Mouse (Mus musculus) C2C12 (cell line): ENCODE measurements around the gene Pcbp4. TPM values are rescaled to one million over a fixed set of nuclear protein-coding genes. Genes with fewer than 3 reads are reported as not detected.

Experiments used
- H3K27me3 ChIP-seq: one replicate; pipeline ENCODE4 v1.6.1; 2011; ENCODE audit not compliant: control insufficient read depth, insufficient read depth, insufficient read length
- H3K36me3 ChIP-seq: one replicate; pipeline ENCODE4 v1.6.1; 2011; ENCODE audit not compliant: control insufficient read depth, insufficient read depth
- H3K4me3 ChIP-seq: one replicate; pipeline ENCODE4 v1.5.1; 2011; ENCODE audit warnings: mild to moderate bottlenecking, control low read depth; ENCODE audit not compliant: poor library complexity, insufficient read depth, severe bottlenecking
- H3K79me2 ChIP-seq: one replicate; pipeline ENCODE4 v1.6.1; 2011; ENCODE audit not compliant: control insufficient read depth, insufficient read depth
- H3K79me3 ChIP-seq: one replicate; pipeline ENCODE4 v1.6.1; 2011; ENCODE audit warnings: low read depth, control low read depth
- H3ac ChIP-seq: one replicate; pipeline ENCODE3; 2011; ENCODE audit warnings: low read depth; ENCODE audit not compliant: control insufficient read depth, insufficient read length
- CEBPB ChIP-seq: IDR thresholded peaks from one replicate; pipeline ENCODE4 v1.6.1; 2011; ENCODE audit warnings: low read depth, mild to moderate bottlenecking, control low read depth, moderate library complexity
- CTCF ChIP-seq: IDR thresholded peaks from one replicate; pipeline ENCODE4 v1.5.1; 2011; ENCODE audit not compliant: control insufficient read depth, insufficient read depth, insufficient read length
- FOSL1 ChIP-seq: IDR thresholded peaks from one replicate; pipeline ENCODE4 v1.8.0; 2011; ENCODE audit warnings: mild to moderate bottlenecking, low read length; ENCODE audit not compliant: poor library complexity, insufficient read depth, severe bottlenecking
- MAX ChIP-seq: IDR thresholded peaks from one replicate; pipeline ENCODE4 v1.6.1; 2011; ENCODE audit warnings: mild to moderate bottlenecking, control low read depth
- MYOD1 ChIP-seq: IDR thresholded peaks from one replicate; pipeline ENCODE4 v1.6.1; 2011; ENCODE audit warnings: low read depth; ENCODE audit not compliant: control insufficient read depth, insufficient read length
- MYOG ChIP-seq: IDR thresholded peaks from one replicate; pipeline ENCODE4 v1.6.1; 2011; ENCODE audit not compliant: control insufficient read depth, insufficient read length; ENCODE audit errors: extremely low read depth
- USF1 ChIP-seq: IDR thresholded peaks from one replicate; pipeline ENCODE4 v1.6.1; 2011; ENCODE audit warnings: low read depth, mild to moderate bottlenecking, control low read depth, moderate library complexity
- polyA plus RNA-seq: library from polyadenylated mRNA; unstranded; fragments of >200 nt; fragmentation: generic; extraction: Trizol; gene quantifications from one replicate; pipeline ENCODE4 v1.2.1, GENCODE M21; 2012; ENCODE audit warnings: missing spikeins

Gene Pcbp4
- polyA plus RNA-seq, 1 experiment = 294 TPM

DNA sequence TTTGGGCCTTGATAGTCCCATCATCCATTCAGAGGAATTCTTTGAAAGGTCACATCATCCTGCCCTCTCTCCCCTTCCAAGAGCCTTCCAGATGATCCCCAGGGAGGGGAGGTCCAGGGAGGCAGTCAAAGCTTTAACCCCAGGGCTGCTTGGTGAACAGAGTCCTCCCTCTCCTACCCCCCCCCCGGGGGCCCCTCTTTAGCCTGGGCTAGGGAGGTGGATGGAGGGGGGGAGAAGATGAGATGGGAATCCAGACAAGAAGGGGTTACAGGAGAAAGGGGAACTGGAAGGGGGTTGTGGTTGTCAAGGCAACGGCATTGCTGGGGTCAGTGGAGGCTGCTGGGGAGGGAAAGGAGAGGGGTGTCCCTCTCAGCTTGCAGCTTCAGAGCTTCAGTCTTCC lies 32.5 kb upstream of the Pcbp4 start:
- Histone ChIP-seq H3ac (no peak overlapping the region), H3K36me3 (no peaks in the 10 kb centered on the region), H3K79me2 (no peaks in the 10 kb centered on the region), H3K4me3 (no peak overlapping the region), H3K27me3 (no peaks in the 10 kb centered on the region), H3K79me3 (no peaks in the 10 kb centered on the region)
- no peak for TF ChIP-seq CEBPB
- TF ChIP-seq USF1 = no peak
- no peak for TF ChIP-seq FOSL1
- no peak for TF ChIP-seq MYOG
- no peak for TF ChIP-seq CTCF
- TF ChIP-seq MYOD1 = no peak
- no peak for TF ChIP-seq MAX

DNA sequence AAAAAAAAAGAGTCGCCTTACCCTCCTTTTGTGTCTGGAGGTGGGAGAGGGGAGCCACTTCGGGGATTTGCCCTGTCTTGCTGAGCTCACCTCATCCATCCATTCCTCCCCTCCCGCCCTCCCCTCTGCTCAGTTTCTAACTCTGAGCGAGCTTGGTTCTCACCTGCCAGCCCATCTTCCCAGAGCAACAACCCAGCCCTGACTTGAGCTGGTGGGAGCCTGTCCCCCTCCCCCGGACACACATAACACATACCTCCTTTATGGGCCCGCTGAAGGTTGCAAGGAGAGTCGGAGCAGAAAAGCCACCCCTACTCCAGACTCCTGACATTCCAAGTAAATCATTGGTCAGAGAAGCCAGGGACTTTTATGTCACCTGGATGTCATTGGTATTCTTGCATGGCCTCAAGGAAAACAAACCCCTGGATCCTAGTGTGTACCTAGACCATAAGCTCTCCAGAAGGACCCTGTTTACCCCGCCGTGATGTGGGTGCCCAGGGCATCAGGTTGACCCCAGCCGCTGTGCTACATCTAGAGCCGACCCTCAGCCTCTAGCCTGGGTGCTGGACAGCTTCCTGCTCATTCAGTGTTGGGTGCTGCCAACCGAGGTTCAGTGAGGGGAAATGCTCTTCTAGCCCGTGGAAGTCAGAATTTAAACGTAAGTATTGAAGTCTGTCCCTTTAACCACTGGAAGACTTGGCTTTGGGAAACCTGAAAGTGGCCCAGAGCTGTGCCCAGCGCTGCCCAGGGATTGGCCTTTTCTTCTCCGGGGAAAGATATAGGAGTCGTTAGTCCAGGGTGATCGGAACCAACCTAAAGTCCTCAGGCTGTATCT lies 31.8 kb upstream of the Pcbp4 start:
- TF ChIP-seq CEBPB (no peak), FOSL1 (no peak), MAX (no peak), USF1 (no peak), MYOD1 (no peak), CTCF (no peak), MYOG (no peak)
- Histone ChIP-seq H3ac (no peak overlapping the region), H3K36me3 (no peaks in the 10 kb centered on the region), H3K79me3 (no peaks in the 10 kb centered on the region), H3K79me2 (no peaks in the 10 kb centered on the region), H3K27me3 (no peaks in the 10 kb centered on the region), H3K4me3 (no peak overlapping the region)

DNA sequence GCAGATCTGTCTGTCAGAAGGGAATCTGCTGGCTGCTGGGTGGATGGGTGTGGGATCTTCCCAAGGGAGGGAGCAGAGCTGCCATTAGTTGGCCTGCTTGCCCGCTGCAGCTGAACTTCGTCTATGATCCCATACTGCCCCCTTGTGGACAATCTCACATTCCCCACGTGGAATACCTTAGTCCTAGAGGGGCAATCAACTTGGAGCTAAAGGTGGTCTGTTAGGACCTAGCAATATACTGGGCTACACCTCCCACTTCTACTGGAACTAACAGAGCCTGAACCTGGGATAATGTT lies 31.3 kb upstream of the Pcbp4 start:
- no peak overlapping the region for H3K4me3 ChIP-seq
- no peaks in the 10 kb centered on the region for H3K79me3 ChIP-seq
- H3K79me2 ChIP-seq = no peaks in the 10 kb centered on the region
- H3K36me3 ChIP-seq = no peaks in the 10 kb centered on the region
- TF ChIP-seq MAX (peak; percentile 80), MYOG (no peak), USF1 (no peak), CTCF (peak; percentile 48), CEBPB (no peak), MYOD1 (no peak), FOSL1 (no peak)
- H3K27me3 ChIP-seq = no peaks in the 10 kb centered on the region
- no peak overlapping the region for H3ac ChIP-seq

DNA sequence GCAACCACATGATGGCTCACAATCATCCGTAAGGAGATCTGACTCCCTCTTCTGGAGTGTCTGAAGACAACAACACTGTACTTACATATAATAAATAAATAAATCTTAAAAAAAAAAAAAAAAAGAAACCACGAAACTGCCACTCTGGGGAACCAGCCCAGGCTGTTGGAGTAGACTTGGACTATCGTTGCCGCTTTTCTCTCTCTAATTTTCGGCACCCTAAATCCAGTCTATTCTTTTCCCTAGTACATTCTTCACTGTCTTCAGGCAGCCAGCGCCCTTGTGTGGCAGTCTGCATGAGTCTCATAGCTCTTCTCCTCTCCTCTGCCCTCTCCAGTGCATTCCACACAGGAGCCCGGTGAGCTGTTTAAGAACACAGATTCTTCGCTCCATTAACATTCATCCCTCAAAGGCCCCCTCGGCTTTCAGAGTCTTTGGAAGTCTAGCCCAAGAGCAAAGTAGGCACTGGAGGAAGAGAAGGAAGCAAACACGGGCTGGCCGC lies 24.3 kb upstream of the Pcbp4 start:
- H3ac ChIP-seq = peak overlapping the region; percentile 12
- no peak for TF ChIP-seq CTCF
- TF ChIP-seq USF1 = no peak
- TF ChIP-seq MAX = no peak
- TF ChIP-seq CEBPB = no peak
- TF ChIP-seq FOSL1 = no peak
- no peak for TF ChIP-seq MYOD1
- no peak for TF ChIP-seq MYOG
- peaks cover 27% of the 10 kb centered on the region for H3K79me2 ChIP-seq
- H3K4me3 ChIP-seq = peak overlapping the region; percentile 28
- peaks cover 15% of the 10 kb centered on the region for H3K79me3 ChIP-seq
- no peaks in the 10 kb centered on the region for H3K27me3 ChIP-seq
- peaks cover 24% of the 10 kb centered on the region for H3K36me3 ChIP-seq

DNA sequence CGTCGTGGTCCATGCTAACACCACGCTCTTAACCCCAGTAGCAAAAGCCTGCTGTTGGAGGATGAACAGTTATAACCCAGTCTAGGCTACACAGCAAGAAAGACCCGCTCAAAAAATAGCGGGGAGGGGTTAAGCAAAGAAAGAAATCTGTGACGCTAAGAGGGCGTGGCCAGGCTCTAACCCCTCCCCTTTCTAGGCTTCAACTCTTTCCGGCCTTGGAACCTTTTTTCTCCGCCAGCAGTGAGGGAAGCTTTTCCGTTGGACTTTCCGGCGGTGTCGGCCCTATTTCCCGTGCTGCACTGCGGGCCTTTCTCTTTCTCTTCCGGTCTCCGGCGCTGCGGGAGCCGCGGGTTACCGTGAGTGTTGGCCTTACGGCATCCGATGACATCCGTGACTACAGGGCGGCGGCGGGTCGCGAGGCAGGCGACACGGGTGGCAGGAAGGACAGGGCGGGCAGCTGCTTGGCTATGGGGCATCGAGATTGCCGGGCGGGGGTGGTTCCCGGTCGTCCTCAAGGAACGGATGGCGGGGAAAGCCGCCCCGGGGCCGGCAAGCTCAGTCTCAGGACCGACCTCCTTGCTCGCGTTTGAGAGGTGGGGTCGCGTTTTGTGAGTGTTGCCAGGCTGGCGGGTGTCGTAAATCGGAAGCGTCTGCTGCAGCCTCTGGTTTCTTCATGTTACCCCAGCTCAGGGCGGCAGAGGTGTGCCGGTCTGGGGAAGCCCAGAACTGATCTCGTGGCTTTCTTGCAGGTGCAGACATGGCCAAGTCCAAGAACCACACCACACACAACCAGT lies 23.7 kb upstream of the Pcbp4 start, which contains the start of gene Rpl29:
Gene Rpl29, plus strand, starts transcription at position 234 of the 794 bp plus-strand sequence.
- peaks cover 27% of the 10 kb centered on the region for H3K79me2 ChIP-seq
- H3K27me3 ChIP-seq = no peaks in the 10 kb centered on the region
- H3ac ChIP-seq = peak within 1 kb of the TSS; percentile 99
- H3K79me3 ChIP-seq = peaks cover 15% of the 10 kb centered on the region
- peak within 1 kb of the TSS; percentile 55 for H3K4me3 ChIP-seq
- peaks cover 24% of the 10 kb centered on the region for H3K36me3 ChIP-seq
- TF ChIP-seq CTCF (no peak), MYOD1 (no peak), MAX (no peak), USF1 (no peak), CEBPB (no peak)
